ENCODE assay signal across 8 mouse cellular contexts in genomic region chr5:30922581-30923041, GRCm38 (mm10). TPM values are rescaled to one million over a fixed set of nuclear protein-coding genes. Genes with fewer than 3 reads are reported as not detected.
DNase-seq lines count a peak whose midpoint lies in the region; ATAC-seq lines count a peak whose summit lies in the region.
"Had no signal": no experiment of that assay in that cellular context is flagged by ENCODE, and none has a peak within 500 bp of the region (broad histone marks: within the 10 kb centered on the region; RNA-seq: fewer than 3 reads in every experiment).

No protein-coding gene starts in this region.

- no peak for ATAC-seq in megakaryocyte, adult 5-6 weeks (ENCODE audit: poor library complexity, severe bottlenecking)
- no peak for ATAC-seq in hindbrain, embryonic 13.5 days (ENCODE audit: low FRiP score)
- no peak for ATAC-seq in lung, embryonic 15.5 days (ENCODE audit: borderline replicate concordance, extremely low read depth, low FRiP score, low TSS enrichment)

- H3K9me3 ChIP-seq in megakaryocyte, embryonic 14.5 days: no peaks in the 10 kb centered on the region
- H3K9me3 ChIP-seq in hindbrain, embryonic 13.5 days: no peaks in the 10 kb centered on the region
- no peaks in the 10 kb centered on the region for H3K9me3 ChIP-seq in lung, embryonic 15.5 days

- peak overlapping the region; percentile 97 for H3K4me3 ChIP-seq in megakaryocyte, embryonic 14.5 days (replicated peaks)
- H3K4me3 ChIP-seq in hindbrain, embryonic 13.5 days: peak overlapping the region; percentile 52
- no peak overlapping the region; the same call in 1 of the 2 replicates for H3K4me3 ChIP-seq in lung, embryonic 15.5 days

- H3K4me2 ChIP-seq in hindbrain, embryonic 13.5 days: peak overlapping the region; percentile 87
- peak overlapping the region; percentile 74 for H3K4me2 ChIP-seq in lung, embryonic 15.5 days

- 76% methylated on average over 10 of the region's 10 CpGs for WGBS in hindbrain, embryonic 13.5 days
- WGBS in lung, embryonic 15.5 days: 38% methylated on average over 10 of the region's 10 CpGs

- H3K36me3 ChIP-seq in megakaryocyte, embryonic 14.5 days (replicated peaks; ENCODE audit: low read length): peaks cover 80% of the 10 kb centered on the region
- H3K36me3 ChIP-seq in hindbrain, embryonic 13.5 days: no peaks in the 10 kb centered on the region
- H3K36me3 ChIP-seq in lung, embryonic 15.5 days: peaks cover 30% of the 10 kb centered on the region

- peak overlapping the region; percentile 77; the same call in 1 of the 2 replicates for H3K9ac ChIP-seq in hindbrain, embryonic 13.5 days
- peak overlapping the region; percentile 47 for H3K9ac ChIP-seq in lung, embryonic 15.5 days

- H3K27ac ChIP-seq in hindbrain, embryonic 13.5 days: no peak overlapping the region
- 0 out of 2 replicates have a peak overlapping the region, but pooled peaks have one; percentile 85 for H3K27ac ChIP-seq in lung, embryonic 15.5 days

- no peak for DNase-seq in left cerebral cortex, postnatal 25 days (ENCODE audit: low spot score in 2 of 2)
- DNase-seq in right cerebral cortex, postnatal 4 days: no peak
- DNase-seq in layer of hippocampus, adult 8-10 months (ENCODE audit: low spot score in 2 of 2): no peak

- peaks cover 91% of the 10 kb centered on the region for H3K4me1 ChIP-seq in megakaryocyte, embryonic 14.5 days
- H3K4me1 ChIP-seq in hindbrain, embryonic 13.5 days (replicated peaks): peaks cover 20% of the 10 kb centered on the region
- H3K4me1 ChIP-seq in lung, embryonic 15.5 days: peaks cover 34% of the 10 kb centered on the region

- intact Hi-C loops in left cerebral cortex, postnatal 25 days (cut with DNase I): no loop called here

- no peaks in the 10 kb centered on the region for H3K27me3 ChIP-seq in megakaryocyte, embryonic 14.5 days (replicated peaks)
- H3K27me3 ChIP-seq in hindbrain, embryonic 13.5 days: peaks cover 20% of the 10 kb centered on the region; the same call in 1 of the 2 replicates
- H3K27me3 ChIP-seq in lung, embryonic 15.5 days: no peaks in the 10 kb centered on the region

RNA-seq across cellular contexts. Expression of gene Khk, which starts 1.4 kb away (rescaled TPM):
- 11.7 and 40.4 TPM in 2 replicates for polyA plus RNA-seq in megakaryocyte, embryonic 14.5 days (2012; ENCODE audit: insufficient read depth, low replicate concordance)
- total RNA-seq in megakaryocyte, adult 5-6 weeks (2015): 92.3 and 93.8 TPM in 2 replicates
- total RNA-seq in megakaryocyte, adult 5-6 weeks (2017): 52.7 and 70.7 TPM in 2 replicates
- polyA plus RNA-seq in hindbrain, embryonic 13.5 days (2015; fragmentation: Nextera tagmentation; extraction: Ambion mirVana): 8.7 and 9.1 TPM in 2 replicates
- polyA plus RNA-seq in lung, embryonic 15.5 days (2015; fragmentation: Nextera tagmentation; extraction: Ambion mirVana): 11.8 and 14.6 TPM in 2 replicates
- 10 to 100 TPM; 15.1 to 15.9 TPM for total RNA-seq in left cerebral cortex, postnatal 25 days (2021)
- total RNA-seq in layer of hippocampus, adult 8-10 months (2022): 10 to 100 TPM; 13.2 to 23.8 (median 16.8) TPM

RNA-seq across cellular contexts. Expression of gene Emilin1, which starts 9.4 kb away (rescaled TPM):
- 427 and 497 TPM in 2 replicates for polyA plus RNA-seq in megakaryocyte, embryonic 14.5 days (2012; ENCODE audit: insufficient read depth, low replicate concordance)
- 20.2 and 20.3 TPM in 2 replicates for total RNA-seq in megakaryocyte, adult 5-6 weeks (2015)
- total RNA-seq in megakaryocyte, adult 5-6 weeks (2017): 25.5 and 35.5 TPM in 2 replicates
- 23.6 and 30.2 TPM in 2 replicates for polyA plus RNA-seq in hindbrain, embryonic 13.5 days (2015; fragmentation: Nextera tagmentation; extraction: Ambion mirVana)
- 228 and 233 TPM in 2 replicates for polyA plus RNA-seq in lung, embryonic 15.5 days (2015; fragmentation: Nextera tagmentation; extraction: Ambion mirVana)
- total RNA-seq in left cerebral cortex, postnatal 25 days (2021): 1 to 10 TPM; 2.1 to 2.3 TPM
- 1 to 10 TPM; 2.1 to 3.1 (median 2.6) TPM for total RNA-seq in layer of hippocampus, adult 8-10 months (2022)

RNA-seq across cellular contexts. Expression of gene Ost4, which starts 15.0 kb away (rescaled TPM):
- 57.7 and 180 TPM in 2 replicates for polyA plus RNA-seq in megakaryocyte, embryonic 14.5 days (2012; ENCODE audit: insufficient read depth, low replicate concordance)
- total RNA-seq in megakaryocyte, adult 5-6 weeks (2015): 342 and 413 TPM in 2 replicates
- total RNA-seq in megakaryocyte, adult 5-6 weeks (2017): 286 and 294 TPM in 2 replicates
- polyA plus RNA-seq in hindbrain, embryonic 13.5 days (2015; fragmentation: Nextera tagmentation; extraction: Ambion mirVana): 272 and 289 TPM in 2 replicates
- 421 and 449 TPM in 2 replicates for polyA plus RNA-seq in lung, embryonic 15.5 days (2015; fragmentation: Nextera tagmentation; extraction: Ambion mirVana)
- total RNA-seq in left cerebral cortex, postnatal 25 days (2021): 100 to 1,000 TPM in 1 of 2 experiments, 10 to 100 TPM in 1; 98.1 to 103 TPM
- 100 to 1,000 TPM in 1 of 4 experiments, 10 to 100 TPM in 3; 78.4 to 104 (median 90.6) TPM for total RNA-seq in layer of hippocampus, adult 8-10 months (2022)

RNA-seq across cellular contexts. Expression of gene Cgref1, which starts 22.8 kb away (rescaled TPM):
- polyA plus RNA-seq in megakaryocyte, embryonic 14.5 days (2012; ENCODE audit: insufficient read depth, low replicate concordance): not detected in 2 replicates
- not detected in 2 replicates for total RNA-seq in megakaryocyte, adult 5-6 weeks (2015)
- not detected in 2 replicates for total RNA-seq in megakaryocyte, adult 5-6 weeks (2017)
- 30.3 and 34.1 TPM in 2 replicates for polyA plus RNA-seq in hindbrain, embryonic 13.5 days (2015; fragmentation: Nextera tagmentation; extraction: Ambion mirVana)
- 2.3 and 2.4 TPM in 2 replicates for polyA plus RNA-seq in lung, embryonic 15.5 days (2015; fragmentation: Nextera tagmentation; extraction: Ambion mirVana)
- 10 to 100 TPM; 24.8 to 27.7 TPM for total RNA-seq in left cerebral cortex, postnatal 25 days (2021)
- total RNA-seq in layer of hippocampus, adult 8-10 months (2022): 10 to 100 TPM; 13.8 to 19.2 (median 18.8) TPM
- total RNA-seq: megakaryocyte-erythroid progenitor cell, adult 5-6 weeks had no signal

RNA-seq across cellular contexts. Expression of gene Agbl5, which starts 34.1 kb away (rescaled TPM):
- polyA plus RNA-seq in megakaryocyte, embryonic 14.5 days (2012; ENCODE audit: insufficient read depth, low replicate concordance): 36.7 and 70.8 TPM in 2 replicates
- 5.7 and 7.1 TPM in 2 replicates for total RNA-seq in megakaryocyte, adult 5-6 weeks (2015)
- 3.6 and 3.9 TPM in 2 replicates for total RNA-seq in megakaryocyte, adult 5-6 weeks (2017)
- 23.6 and 24.8 TPM in 2 replicates for polyA plus RNA-seq in hindbrain, embryonic 13.5 days (2015; fragmentation: Nextera tagmentation; extraction: Ambion mirVana)
- polyA plus RNA-seq in lung, embryonic 15.5 days (2015; fragmentation: Nextera tagmentation; extraction: Ambion mirVana): 20.4 and 21.0 TPM in 2 replicates
- 10 to 100 TPM; 14.3 to 17.8 TPM for total RNA-seq in left cerebral cortex, postnatal 25 days (2021)
- 10 to 100 TPM; 14.4 to 19.3 (median 16.2) TPM for total RNA-seq in layer of hippocampus, adult 8-10 months (2022)

Comparison
In these comparisons a context has a peak if more than half of its experiments do, and no peak if none do; other contexts are left out.
1. RNA of gene Emilin1, which starts 9.4 kb away (total RNA-seq): 20.2 to 35.5 TPM in megakaryocyte, adult 5-6 weeks; 2.1 to 3.1 TPM in layer of hippocampus, adult 8-10 months and 2.1 to 2.3 TPM in left cerebral cortex, postnatal 25 days; every median in the first group is over 4 times any median in the second.